Mouse (Mus musculus) activated CD4-positive, CD25-positive, alpha-beta regulatory T cell, adult 4 months (primary cell): ENCODE results near the gene Gal3st2. TPM values are rescaled to one million over a fixed set of nuclear protein-coding genes. Genes with fewer than 3 reads are reported as not detected.
A peak's percentile ranks its signal among the peaks of the same experiment; 100 is the strongest.
"Not testable (repeated sequence)": the region's sequence is repeated elsewhere in the genome, so short reads cannot be mapped to it uniquely, and the experiment has no call there.

ENCODE experiments used
- ATAC-seq: one replicate; pipeline ENCODE4 v1.8.0; 2017
- polyA plus RNA-seq, 2 experiments: library from polyadenylated mRNA; unstranded; fragments of 100-300 nt; shearing (Covaris generic); gene quantifications; one replicate each; pipeline ENCODE4 v1.2.1; 2017

Gal3st2 gene
- polyA plus RNA-seq: not detected

DNA sequence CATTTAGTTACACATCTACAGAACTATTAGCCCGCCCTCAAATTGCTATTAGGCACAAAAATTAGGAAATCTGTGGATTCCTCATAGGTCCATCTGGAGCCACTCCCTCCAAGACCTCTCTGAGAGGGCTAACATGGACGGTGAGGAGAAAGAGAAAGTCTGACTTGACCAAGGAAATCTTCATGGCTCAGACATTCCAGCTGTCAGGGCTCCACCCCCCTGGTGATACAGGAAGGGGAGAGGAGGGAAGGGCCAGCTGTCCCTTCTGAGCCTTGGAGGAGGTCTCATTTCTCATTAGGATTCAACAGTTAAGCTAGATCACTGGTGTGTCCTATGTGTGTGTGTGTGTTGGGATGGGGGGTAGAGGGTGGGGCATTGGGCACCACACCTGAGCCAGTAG is at the start of gene Gal3st2:
TSS of gene Gal3st2 (plus strand) at position 259 of the 400 bp plus-strand sequence.
- not testable (repeated sequence) for ATAC-seq

DNA sequence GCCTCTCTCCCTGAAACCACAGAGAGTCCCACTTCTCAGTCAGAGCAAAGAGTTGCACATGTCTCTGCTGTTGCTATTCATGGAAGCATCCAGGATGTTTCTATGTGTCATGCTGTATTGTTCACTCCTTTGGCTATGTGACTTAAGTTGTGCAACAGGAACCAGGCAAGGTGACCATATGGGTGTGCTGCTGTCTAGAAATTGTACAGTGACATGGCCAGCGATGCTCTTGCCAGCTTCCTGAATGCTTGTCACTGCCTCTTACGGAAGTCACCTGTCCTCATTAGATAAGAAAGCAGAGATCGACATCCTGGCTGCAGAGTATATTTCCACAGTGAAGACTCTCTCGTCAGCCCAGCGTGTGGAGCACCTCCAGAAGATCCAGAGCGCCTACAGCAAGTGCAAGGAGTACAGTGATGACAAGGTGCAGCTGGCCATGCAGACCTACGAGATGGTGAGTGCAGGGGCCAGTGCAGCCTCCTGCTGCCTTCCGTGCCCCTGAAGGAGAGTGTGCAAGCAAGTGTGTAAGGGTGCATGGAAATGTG is 49.5 kb upstream of the Gal3st2 start:
- no peak for ATAC-seq

DNA sequence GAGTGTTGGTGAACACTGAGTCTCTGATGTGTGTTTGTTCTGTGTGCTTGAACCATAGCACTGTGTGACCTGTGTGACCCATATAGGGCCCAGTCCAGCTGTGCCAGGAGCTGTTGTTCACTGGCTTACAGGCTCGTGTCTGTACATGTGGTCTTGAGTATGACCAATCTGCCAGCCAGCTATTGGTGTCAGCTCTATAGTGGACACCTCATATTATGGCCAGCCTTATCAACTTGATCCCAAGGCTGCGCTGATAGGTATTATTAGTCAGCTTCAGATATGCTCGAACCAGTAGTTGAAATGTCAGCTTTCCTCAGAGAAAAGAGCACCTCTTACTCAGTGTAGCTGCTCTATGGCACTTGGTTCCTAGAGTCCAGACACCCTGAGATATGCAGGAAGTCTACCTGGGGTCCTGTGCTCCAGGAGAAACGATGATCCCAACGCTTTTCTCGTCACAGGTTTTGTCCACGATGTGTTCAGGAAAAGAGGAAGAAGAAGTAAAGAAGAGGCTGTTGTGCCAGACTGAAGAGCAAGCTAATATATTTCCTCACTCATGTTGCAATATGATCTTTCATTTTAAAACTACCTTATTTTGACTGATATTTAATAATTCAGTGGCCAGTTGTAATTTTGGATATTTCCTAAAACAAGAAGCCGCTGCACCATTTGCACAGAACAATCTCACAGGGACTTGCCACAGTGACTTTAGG is 43.1 kb upstream of the Gal3st2 start:
- no peak for ATAC-seq

DNA sequence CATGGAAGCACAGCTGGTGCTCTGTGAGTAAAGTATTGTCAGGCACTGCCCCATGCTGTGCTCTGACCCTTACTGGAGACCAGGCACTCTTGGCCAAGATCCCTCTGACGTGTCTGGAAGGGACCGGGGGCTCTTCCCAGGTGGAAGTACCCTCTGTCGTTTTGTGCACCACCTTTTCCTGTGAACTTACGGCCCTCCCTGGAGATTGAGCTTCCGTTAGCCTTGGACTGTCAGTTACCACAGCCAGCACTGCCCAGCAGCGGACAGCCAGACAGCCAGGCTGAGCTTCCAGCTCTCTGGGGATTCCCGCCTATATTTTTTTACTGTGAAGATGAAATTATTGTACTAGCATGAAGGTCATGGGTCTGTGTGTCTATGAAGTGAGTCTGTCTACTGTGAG is 42.4 kb upstream of the Gal3st2 start:
- no peak for ATAC-seq

DNA sequence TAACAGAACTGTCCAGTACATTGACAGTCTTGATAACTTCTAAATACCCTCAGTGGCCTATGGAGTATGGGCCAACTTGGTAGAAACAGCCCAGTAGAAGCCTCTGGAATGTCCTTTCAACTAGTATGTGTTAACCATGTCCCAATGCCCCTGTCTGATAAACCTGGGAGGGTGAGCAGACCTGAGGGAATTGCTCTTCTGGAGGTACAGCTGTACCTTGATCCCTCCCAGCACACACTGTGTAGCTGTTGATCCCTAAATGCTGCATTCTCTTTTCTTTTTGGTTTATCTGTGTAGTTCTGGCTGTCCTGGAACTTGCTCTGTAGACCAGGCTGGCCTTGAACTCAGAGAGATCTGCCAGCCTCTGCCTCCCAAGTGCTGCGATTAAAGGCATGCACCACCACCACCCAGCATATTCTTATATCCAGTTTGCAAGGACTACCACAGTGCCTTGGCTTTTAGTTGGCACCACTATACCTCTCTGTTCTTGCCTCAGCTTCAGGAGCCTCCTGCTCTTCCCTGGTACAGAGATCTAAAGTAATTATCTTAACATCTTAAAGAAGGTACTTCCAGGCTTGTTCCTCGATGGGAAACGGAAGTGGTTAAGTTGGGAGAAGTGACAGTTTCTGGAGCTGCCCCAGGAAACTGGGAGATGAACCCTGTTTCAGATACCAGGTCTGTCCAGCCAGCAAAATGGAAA is 37.2 kb upstream of the Gal3st2 start:
- no peak for ATAC-seq

DNA sequence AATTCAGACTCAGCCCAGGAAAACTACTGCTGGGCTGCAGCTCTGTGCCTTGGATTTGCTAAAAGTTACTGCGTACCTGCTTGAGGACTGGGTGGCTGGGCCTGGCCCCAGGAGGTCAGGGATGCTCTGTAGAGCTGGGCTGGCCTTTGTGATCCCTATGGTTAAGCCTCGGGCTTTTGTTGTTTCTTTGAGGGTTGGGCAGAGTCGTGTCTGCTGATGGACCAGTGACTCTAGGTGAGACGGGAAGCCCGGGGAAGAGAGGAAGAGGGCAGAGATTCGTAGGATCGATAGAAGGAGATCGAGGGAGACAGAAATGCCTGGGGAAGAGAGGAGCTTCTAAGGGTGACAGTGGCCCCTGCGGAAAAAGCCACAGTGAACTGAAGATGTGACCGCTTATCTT is 36.5 kb upstream of the Gal3st2 start, which contains the start of gene D2hgdh:
TSS of gene D2hgdh (plus strand) at position 301 of the 400 bp plus-strand sequence.
- ATAC-seq: peak; percentile 1

DNA sequence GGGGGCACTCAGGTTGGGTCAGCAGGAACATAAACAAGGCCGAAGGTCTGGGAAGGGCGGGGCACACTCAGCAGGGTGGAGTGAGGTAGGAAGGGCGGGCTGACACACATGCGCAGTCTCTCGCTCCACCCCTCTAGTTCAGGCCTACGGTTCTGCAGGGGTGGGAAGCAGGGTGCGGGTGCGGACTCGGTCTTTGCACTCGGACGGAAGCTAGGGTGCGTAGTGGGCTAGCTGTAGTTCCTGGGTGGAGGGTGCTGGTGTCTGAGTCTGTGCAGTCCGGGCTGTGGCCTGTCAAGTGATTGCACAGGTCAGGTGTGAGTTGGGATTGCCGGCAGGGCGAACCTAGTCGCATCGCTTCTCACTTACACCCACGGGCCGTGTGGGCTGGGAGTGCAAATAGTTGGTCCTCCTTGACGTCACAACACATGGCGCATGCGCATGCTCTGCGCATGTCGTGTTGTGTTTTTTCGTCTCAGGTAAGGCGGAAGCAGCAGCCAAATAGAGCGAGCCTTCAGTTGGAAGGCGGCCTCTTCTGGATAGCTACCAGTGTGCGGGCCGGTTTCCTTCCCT is 35.9 kb upstream of the Gal3st2 start:
- peak; percentile 92 for ATAC-seq

DNA sequence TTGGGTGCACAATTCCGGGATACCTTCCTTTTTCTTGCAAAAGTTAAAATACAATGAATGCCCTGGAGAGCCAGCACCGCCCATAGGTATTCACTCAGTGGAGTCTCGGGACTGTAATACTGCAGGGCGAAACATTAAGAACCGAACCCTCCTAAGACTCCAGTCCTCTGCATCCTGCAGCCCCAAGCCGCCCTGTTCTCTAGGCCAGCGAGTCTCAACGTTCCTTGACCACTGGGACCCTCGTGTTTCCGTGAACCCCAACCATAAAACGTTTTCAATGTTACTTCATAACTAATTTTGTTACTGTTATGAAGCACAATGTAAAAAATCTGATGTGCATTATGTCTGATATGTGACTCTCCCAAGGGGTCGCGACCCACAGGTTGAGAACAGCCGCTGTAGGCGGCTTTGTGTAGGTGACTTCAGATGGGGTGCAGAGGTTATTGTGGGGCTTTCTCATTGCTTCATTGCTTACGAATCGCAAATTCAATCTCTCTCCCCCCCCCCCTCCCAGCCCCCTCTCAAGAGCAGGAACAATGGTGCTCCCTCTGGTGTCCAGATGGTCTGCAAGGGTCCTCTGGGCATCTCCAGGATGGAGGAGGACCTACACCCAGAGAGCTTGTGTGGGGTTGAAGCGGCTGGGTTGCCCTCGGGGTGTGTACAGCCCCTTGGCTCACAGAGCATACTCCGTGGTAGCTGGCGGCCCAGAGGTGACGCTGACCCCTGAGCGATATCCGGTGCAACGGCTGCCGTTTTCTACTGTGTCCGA is 35.2 kb upstream of the Gal3st2 start:
- ATAC-seq: no peak

DNA sequence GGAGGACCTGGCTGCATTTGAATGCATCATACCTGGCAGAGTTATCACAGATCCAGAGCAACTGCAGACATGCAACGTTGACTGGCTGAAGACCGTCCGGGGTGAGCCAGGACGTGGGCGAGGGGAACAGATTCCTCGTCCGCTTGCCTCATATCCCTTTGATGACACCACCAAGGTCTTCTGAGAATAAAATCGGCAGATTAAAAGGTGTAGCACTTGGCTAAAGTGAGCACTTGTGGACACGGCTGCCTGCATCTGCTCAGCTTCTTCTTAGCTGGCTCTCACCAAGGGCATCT is 34.6 kb upstream of the Gal3st2 start:
- ATAC-seq: no peak

DNA sequence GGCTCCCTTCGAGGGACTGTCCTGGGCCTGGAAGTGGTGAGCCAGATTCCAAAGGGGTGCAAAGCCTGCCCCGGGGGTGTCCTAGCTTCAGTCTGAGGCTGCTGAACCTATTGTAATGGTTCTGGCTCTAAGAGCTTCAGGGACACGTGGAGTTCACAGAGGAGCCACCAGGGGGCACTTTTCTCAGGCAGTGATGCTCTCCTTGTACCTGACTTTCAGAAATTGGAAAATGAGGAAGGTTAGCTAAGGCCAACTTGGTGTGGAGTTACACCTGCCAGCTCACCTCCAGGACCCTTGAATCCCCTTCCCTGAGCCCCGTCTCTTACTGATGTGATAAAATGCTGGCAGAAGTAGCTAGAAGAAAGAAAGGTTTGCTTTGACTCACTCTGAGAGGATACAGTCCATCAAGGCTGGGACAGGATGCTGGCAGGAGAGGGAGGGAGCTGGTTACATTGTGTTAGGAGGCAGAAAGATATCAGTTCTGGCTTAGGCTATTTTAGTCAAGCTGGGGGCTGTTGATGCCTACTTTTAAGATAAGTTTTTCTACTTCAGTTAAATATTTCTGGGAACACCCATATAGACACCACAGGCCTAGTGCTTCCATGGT is 28.2 kb upstream of the Gal3st2 start:
- peak; percentile 73 for ATAC-seq

DNA sequence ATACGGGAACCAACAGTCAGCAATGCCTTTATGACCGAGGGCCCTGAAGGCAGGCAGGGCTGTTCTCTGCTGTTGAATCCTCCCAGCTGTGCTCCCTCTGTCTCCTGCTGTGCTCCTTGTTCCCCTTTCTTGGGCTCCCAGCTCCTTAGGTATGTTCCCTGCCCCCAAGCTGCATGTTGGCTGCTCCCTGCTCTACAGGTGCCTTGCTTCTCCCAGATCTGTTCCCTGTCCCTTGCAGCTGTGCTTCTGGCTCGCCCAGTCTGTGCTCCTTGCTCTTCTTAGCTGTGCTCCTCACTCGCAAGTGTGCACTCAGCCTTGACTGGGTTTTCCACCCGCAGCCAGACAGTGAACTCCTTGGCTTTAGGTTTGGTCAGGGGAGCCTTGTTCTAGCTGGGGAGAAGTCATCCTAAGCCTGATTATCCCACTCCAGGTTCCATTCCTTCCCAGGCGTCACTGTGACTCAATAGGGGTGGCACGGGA is 26.4 kb upstream of the Gal3st2 start:
- no peak for ATAC-seq

DNA sequence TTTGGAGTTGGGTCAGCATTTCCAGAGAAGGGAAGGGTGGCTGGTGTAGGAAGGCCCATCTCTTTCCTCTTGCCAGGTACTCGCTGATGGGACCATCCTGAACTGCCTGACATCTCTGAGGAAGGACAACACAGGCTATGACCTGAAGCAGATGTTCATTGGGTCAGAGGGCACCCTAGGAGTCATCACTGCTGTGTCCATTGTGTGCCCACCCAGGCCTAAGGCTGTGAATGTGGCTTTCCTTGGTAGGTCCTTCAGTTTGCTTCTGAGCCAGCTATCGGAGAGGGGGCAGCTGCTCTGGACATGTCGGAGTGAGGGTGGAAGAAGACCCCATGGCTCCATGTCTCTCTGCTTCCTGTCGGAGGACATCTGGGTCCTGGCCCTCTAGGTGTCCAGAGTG is 25.9 kb upstream of the Gal3st2 start:
- ATAC-seq: no peak

DNA sequence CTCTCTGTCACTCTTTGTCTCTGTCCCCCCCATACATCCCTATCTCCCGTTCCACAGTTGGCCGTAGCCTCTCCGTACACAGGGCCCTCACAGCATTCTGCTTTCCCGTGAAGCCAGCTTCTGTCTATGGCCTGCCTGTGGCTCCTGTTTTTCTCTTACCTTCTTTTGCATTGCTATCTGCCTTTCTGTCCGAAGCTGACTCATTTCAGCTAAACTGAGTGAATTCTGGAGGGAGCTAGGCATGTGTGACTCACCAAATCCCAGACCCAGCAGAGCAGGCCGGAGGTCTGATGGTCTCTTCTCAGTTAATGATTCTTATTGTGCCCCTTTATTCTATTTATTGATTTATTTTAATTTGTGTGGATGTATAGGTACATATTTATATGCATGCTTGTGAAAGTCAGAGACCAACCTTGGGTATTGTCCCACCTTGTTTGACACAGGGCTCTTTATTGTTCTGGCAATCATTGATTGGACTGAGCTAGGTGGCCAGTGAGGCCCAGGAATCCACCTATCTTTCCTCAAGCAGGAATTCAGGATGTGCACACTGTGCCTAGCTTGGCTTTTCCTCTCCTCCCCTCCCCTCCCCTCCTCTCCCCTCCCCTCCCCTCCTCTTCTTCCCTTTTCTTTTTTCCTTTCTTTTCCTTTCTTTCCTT is 25.1 kb upstream of the Gal3st2 start:
- ATAC-seq: no peak

DNA sequence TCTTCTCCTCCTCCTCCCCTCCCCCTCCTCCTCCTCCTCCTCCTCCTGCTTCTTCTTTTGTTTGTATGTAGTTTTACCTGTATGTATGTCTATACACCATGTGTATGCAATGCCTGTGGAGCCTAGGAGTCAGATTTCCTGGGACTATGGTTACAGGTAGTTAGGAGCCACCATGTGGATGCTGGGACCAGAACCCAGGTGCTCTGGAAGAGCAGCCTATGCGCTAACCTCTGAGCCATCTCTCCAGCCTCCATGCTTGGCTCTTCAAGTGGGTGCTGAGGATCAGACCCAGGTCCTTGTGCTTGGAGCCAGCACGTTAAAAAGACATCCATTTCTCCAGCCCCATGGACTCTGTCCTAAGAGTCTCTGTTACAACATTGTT is 24.6 kb upstream of the Gal3st2 start:
- ATAC-seq: no peak

DNA sequence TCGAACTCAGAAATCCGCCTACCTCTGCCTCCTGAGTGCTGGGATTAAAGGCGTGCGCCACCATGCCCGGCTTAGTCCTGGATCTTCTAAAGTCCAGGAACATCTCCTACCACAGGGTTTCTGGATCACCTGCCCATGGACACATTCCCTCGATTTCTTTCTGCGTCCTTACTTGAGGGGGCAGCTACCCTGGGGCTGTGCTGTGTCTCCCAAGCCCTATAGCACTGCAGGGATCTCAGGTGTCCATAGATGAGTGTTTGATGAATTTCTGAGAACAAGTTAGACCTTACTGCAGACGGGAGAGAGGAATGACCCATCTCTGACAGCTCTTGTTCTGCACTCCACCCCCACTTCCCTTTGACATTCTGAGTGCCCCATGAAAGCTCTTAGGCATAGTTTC is 23.8 kb upstream of the Gal3st2 start:
- no peak for ATAC-seq

DNA sequence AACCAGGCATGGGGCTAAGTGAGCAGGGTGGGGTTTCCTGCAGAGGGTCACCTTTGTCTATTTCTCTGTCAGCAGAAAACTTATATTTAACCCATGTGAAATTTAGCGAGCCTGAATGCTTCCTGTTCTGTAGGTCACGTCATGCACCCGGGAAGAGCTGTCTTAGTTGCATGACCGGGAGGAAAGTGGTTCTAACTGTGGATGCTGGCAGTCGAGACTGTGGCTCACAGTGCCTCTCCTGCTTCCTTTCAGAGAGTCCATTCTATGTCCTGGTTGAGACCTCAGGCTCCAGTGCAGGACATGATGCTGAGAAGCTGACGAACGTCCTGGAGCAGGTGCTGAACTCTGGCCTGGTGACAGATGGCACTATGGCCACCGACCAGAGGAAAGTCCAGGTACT is 22.5 kb upstream of the Gal3st2 start:
- not testable (repeated sequence) for ATAC-seq

DNA sequence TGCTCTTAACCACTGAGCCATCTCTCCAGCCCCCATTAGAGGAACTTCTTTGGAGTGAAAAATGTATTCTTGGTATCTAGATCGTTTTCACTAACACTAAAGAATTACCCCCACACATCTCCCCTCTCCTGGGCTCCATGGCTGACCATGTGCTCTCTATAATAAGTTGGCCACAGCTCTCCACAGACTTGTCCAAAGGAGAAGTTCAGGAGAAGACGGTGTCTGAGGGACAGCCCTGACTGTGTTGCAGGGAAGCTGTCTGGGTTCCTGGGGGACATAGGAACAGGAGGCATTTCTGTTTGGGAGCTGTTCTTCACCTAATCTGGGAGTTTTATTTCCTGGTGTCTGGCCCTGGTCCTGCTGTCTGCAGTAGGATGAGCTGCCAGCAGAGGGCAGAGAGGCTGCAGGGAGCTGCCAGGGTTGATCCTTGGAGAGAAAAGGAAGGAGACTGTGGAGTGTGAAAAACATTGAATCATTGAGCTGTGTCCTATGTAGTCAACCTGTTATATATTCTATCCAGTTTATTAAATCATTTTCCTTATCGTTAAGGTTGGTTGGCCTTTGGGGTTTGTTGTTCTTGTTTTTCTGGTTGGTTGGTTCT is 15.2 kb upstream of the Gal3st2 start:
- ATAC-seq: not testable (repeated sequence)

DNA sequence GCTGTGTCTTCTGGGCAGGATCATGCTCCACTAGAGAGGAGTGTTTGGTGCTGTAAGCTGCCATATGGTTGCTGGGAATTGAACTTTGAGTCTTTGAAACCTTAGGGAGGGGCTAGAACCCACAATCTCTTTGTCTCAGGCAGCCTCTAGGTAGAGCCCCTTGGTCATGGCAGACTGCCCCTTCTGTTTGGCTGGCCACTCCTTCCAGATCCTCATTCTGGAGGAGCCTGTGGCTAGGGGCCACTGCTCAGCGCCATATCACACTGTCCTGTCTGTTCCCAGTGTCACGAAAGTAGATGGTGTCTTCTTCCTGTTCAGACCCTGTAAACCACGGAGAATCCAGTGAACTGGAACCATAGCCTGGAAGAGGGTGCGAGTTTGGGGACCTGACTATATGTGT is 5.3 kb upstream of the Gal3st2 start:
- ATAC-seq: not testable (repeated sequence)

DNA sequence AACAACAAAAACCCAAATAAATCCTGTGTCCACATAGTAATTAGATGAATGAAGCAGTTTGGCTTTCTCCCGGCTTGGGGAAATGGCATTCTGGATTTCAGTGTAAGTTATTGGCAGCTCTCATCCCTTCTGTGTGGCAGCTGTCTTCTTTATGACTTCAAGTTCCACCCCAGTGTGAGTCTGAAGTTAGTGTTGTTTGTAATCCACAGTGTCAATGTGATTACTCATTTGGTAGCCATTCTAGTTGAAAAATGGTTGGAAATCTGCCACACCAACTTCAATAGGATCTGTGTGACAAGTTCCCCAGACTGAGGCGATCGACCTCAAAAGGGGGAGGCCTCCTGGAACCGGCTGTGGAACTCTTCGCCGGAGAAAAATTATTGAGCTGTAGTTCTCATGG is 3.7 kb upstream of the Gal3st2 start:
- no peak for ATAC-seq

DNA sequence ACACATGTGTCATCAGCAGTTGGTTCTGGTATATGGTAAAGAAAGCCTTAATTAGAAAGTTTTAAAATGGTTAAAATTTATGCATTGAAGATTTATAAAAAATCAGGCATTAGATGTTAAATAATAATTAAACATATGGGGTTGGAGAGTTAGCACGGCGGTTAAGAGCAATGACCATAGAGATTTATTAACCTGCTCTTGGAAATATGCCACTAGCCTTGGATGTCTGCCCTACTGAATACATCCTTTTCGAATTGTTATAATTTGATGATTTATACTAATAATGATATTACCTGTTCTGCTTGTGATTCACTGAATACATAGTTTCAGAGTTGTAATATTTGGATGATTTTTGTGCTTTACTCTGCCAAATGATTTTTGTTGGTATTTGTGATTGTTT is 3.1 kb upstream of the Gal3st2 start:
- no peak for ATAC-seq

DNA sequence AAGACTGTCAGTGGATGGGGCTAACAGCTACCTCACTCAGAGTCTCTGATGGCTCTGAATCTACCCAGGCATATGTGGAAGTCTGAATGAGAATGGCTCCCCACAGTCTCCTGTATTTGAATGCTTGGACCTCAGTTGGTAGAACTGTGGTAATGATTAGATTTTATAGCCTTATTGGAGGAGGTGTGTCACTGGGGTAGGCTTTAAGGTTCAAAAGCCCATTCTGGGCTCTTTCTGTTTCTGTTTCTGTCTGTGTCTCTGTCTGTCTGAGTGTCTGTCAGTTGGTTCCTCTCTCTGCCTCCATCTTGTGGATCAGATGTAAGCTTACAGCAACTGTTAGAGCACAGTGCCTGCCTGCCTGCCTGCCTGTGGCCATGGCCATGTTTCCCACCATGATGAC is 1.5 kb upstream of the Gal3st2 start:
- ATAC-seq: no peak
